Mouse (Mus musculus): ENCODE data around the gene Banp. TPM values are rescaled to one million over a fixed set of nuclear protein-coding genes. Genes with fewer than 3 reads are reported as not detected.

Gene Banp
- total and polyA plus RNA-seq, 3 experiments = 14.9 to 34.2 (median 25.7) TPM

DNA sequence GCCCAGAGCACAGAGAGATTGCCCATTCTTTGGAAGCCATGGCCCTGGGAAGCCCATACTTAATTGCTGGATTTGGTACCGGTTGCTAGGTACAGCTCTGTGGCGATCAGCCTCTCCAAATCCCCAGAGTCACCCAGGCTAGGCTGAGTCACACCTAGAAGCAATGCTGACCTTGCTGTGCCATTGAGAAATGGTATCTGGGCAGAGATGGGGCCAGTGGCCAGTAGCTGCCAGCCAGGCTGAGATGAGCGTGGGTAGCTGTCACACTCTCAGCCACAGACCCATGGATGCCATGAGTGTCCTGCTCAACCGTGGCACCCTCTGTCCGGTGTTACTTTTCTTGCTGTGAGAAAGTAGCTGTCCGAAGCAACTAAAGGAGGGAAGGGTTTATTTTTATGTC lies 88.5 kb downstream of the Banp start:
- Histone ChIP-seq H3K4me1 (ENCODE audit: control insufficient read depth in 1 of 2, insufficient read depth in 2 of 2) (peaks cover 0 to 7% of the 10 kb centered on the region in 2 experiments; a peak in 2 of 4 replicates), H3K36me3 (replicated peaks in 1 of 2; ENCODE audit: control insufficient read depth in 1 of 2, insufficient read depth in 1 of 2, low read length in 1 of 2) (no peaks in the 10 kb centered on the region), H3K4me3 (replicated peaks in 1 of 3; ENCODE audit: low read depth in 2 of 3, low read length in 2 of 3, poor library complexity in 1 of 3) (no peak overlapping the region), H3K4me2 (ENCODE audit: insufficient read depth, low read depth, poor library complexity, severe bottlenecking) (no peak overlapping the region), H3K79me2 (replicated peaks; ENCODE audit: control insufficient read depth, extremely low read depth, insufficient read depth, poor library complexity, severe bottlenecking) (no peaks in the 10 kb centered on the region), H3K9ac (ENCODE audit: insufficient read depth, low read depth) (no peak overlapping the region), H3K9me3 (replicated peaks; ENCODE audit: low read length) (no peaks in the 10 kb centered on the region), H3K27me3 (replicated peaks) (peaks cover 72% of the 10 kb centered on the region), H3K27ac (ENCODE audit: insufficient read depth, low read depth) (no peak overlapping the region)
- DNase-seq (ENCODE audit: extremely low read depth) = no peak
- dilution Hi-C loops (cut with MboI; ENCODE audit: extremely low pct_ligation_motif_present, extremely low pct_unique_long_range_greater_than_20kb, low sequenced_read_pairs) = no loop called here
- TF ChIP-seq ZKSCAN1 (IDR thresholded peaks at IDR 0.05; ENCODE audit: borderline replicate concordance, low read depth, low read length) (no peak), ZC3H11A (IDR thresholded peaks at IDR 0.05; ENCODE audit: low read depth, low read length) (no peak)
- in situ Hi-C loops (cut with MboI; ENCODE audit: low pct_ligation_motif_present, low pct_unique_long_range_greater_than_20kb, low sequenced_read_pairs) = no loop called here

- Histone ChIP-seq H3K79me2 (replicated peaks; ENCODE audit: control insufficient read depth, extremely low read depth, insufficient read depth, poor library complexity, severe bottlenecking) (no peaks in the 10 kb centered on the region), H3K27ac (ENCODE audit: insufficient read depth, low read depth) (no peak overlapping the region), H3K4me2 (ENCODE audit: insufficient read depth, low read depth, poor library complexity, severe bottlenecking) (no peak overlapping the region), H3K9ac (ENCODE audit: insufficient read depth, low read depth) (no peak overlapping the region), H3K36me3 (replicated peaks in 1 of 2; ENCODE audit: control insufficient read depth in 1 of 2, insufficient read depth in 1 of 2, low read length in 1 of 2) (no peaks in the 10 kb centered on the region), H3K9me3 (replicated peaks; ENCODE audit: low read length) (no peaks in the 10 kb centered on the region), H3K4me1 (ENCODE audit: control insufficient read depth in 1 of 2, insufficient read depth in 2 of 2) (peaks cover 0 to 7% of the 10 kb centered on the region in 2 experiments; a peak in 2 of 4 replicates), H3K27me3 (replicated peaks) (peaks cover 84% of the 10 kb centered on the region), H3K4me3 (replicated peaks in 1 of 3; ENCODE audit: low read depth in 2 of 3, low read length in 2 of 3, poor library complexity in 1 of 3) (no peak overlapping the region)
- in situ Hi-C loops (cut with MboI; ENCODE audit: low pct_ligation_motif_present, low pct_unique_long_range_greater_than_20kb, low sequenced_read_pairs) = no loop called here
- TF ChIP-seq SMC3 (IDR thresholded peaks at IDR 0.05; ENCODE audit: low read depth, low read length) (no peak), CTCF (conservative IDR thresholded peaks at IDR 0.05 in 1 of 2, IDR thresholded peaks at IDR 0.05 in 1 of 2; ENCODE audit: low read depth in 2 of 2, low read length in 2 of 2) (no peak), ZKSCAN1 (IDR thresholded peaks at IDR 0.05; ENCODE audit: borderline replicate concordance, low read depth, low read length) (no peak), EP300 (IDR thresholded peaks at IDR 0.05; ENCODE audit: low read length) (no peak), PAX5 (IDR thresholded peaks at IDR 0.05; ENCODE audit: low read length) (no peak)
- dilution Hi-C loops (cut with MboI; ENCODE audit: extremely low pct_ligation_motif_present, extremely low pct_unique_long_range_greater_than_20kb, low sequenced_read_pairs) = no loop called here
- DNase-seq (ENCODE audit: extremely low read depth) = no peak
Observed at GRCm38 (mm10) chr8:122039452-122039851, 89.9 kb downstream of the Banp start.

- H3K9me3 ChIP-seq (replicated peaks; ENCODE audit: low read length) = no peaks in the 10 kb centered on the region
- no peaks in the 10 kb centered on the region for H3K4me1 ChIP-seq (ENCODE audit: control insufficient read depth in 1 of 2, insufficient read depth in 2 of 2)
- H3K9ac ChIP-seq (ENCODE audit: insufficient read depth, low read depth) = no peak overlapping the region
- no peak for DNase-seq (ENCODE audit: extremely low read depth)
- dilution Hi-C loops (cut with MboI; ENCODE audit: extremely low pct_ligation_motif_present, extremely low pct_unique_long_range_greater_than_20kb, low sequenced_read_pairs) (no loop called here), in situ Hi-C loops (cut with MboI; ENCODE audit: low pct_ligation_motif_present, low pct_unique_long_range_greater_than_20kb, low sequenced_read_pairs) (no loop called here)
- no peaks in the 10 kb centered on the region for H3K36me3 ChIP-seq (replicated peaks in 1 of 2; ENCODE audit: control insufficient read depth in 1 of 2, insufficient read depth in 1 of 2, low read length in 1 of 2)
- H3K27ac ChIP-seq (ENCODE audit: insufficient read depth, low read depth) = no peak overlapping the region
- peaks cover 87% of the 10 kb centered on the region for H3K27me3 ChIP-seq (replicated peaks)
- H3K79me2 ChIP-seq (replicated peaks; ENCODE audit: control insufficient read depth, extremely low read depth, insufficient read depth, poor library complexity, severe bottlenecking) = no peaks in the 10 kb centered on the region
- TF ChIP-seq CTCF (conservative IDR thresholded peaks at IDR 0.05 in 1 of 2, IDR thresholded peaks at IDR 0.05 in 1 of 2; ENCODE audit: low read depth in 2 of 2, low read length in 2 of 2) (peak in 1 of 2 experiments; percentile 52; a peak in 2 of 4 replicates), NELFE (IDR thresholded peaks at IDR 0.05; ENCODE audit: low read depth, low read length) (no peak)
- H3K4me3 ChIP-seq (replicated peaks in 1 of 3; ENCODE audit: low read depth in 2 of 3, low read length in 2 of 3, poor library complexity in 1 of 3) = no peak overlapping the region
- no peak overlapping the region for H3K4me2 ChIP-seq (ENCODE audit: insufficient read depth, low read depth, poor library complexity, severe bottlenecking)
Observed at GRCm38 (mm10) chr8:122047206-122047870, 97.8 kb downstream of the Banp start.
